Mouse (Mus musculus): ENCODE measurements around the gene Atp6v0a2. TPM values are rescaled to one million over a fixed set of nuclear protein-coding genes. Genes with fewer than 3 reads are reported as not detected.
A peak's percentile ranks its signal among the peaks of the same experiment; 100 is the strongest.

Atp6v0a2 gene
- total and polyA plus RNA-seq, 3 experiments: 7.7 to 13.2 (median 10.9) TPM

GRCm38 (mm10) chr5:124582515-124582914 is 45.9 kb upstream of the Atp6v0a2 start:
- Histone ChIP-seq H3K4me3 (replicated peaks in 1 of 3; ENCODE audit: low read depth in 2 of 3, low read length in 2 of 3, poor library complexity in 1 of 3) (no peak overlapping the region), H3K4me2 (ENCODE audit: insufficient read depth, low read depth, poor library complexity, severe bottlenecking) (no peak overlapping the region), H3K27ac (ENCODE audit: insufficient read depth, low read depth) (no peak overlapping the region), H3K36me3 (replicated peaks in 1 of 2; ENCODE audit: control insufficient read depth in 1 of 2, insufficient read depth in 1 of 2, low read length in 1 of 2) (peaks cover 30 to 63% of the 10 kb centered on the region in 2 experiments), H3K27me3 (replicated peaks) (no peaks in the 10 kb centered on the region), H3K79me2 (replicated peaks; ENCODE audit: control insufficient read depth, extremely low read depth, insufficient read depth, poor library complexity, severe bottlenecking) (peaks cover 26% of the 10 kb centered on the region), H3K4me1 (ENCODE audit: control insufficient read depth in 1 of 2, insufficient read depth in 2 of 2) (peaks cover 8 to 25% of the 10 kb centered on the region in 2 experiments; a peak in 3 of 4 replicates), H3K9me3 (replicated peaks; ENCODE audit: low read length) (peaks cover 4% of the 10 kb centered on the region), H3K9ac (ENCODE audit: insufficient read depth, low read depth) (no peak overlapping the region)
- in situ Hi-C loops (cut with MboI; ENCODE audit: low pct_ligation_motif_present, low pct_unique_long_range_greater_than_20kb, low sequenced_read_pairs): no loop called here
- TF ChIP-seq ZKSCAN1 (IDR thresholded peaks at IDR 0.05; ENCODE audit: borderline replicate concordance, low read depth, low read length) (no peak), RAD21 (IDR thresholded peaks at IDR 0.05; ENCODE audit: low read depth, low read length) (no peak), MAX (IDR thresholded peaks at IDR 0.05; ENCODE audit: low read length) (no peak), ZC3H11A (IDR thresholded peaks at IDR 0.05; ENCODE audit: low read depth, low read length) (no peak), MAFK (IDR thresholded peaks at IDR 0.05; ENCODE audit: insufficient replicate concordance, low read length) (no peak), USF2 (conservative IDR thresholded peaks at IDR 0.05; ENCODE audit: low read depth, low read length) (no peak), NELFE (IDR thresholded peaks at IDR 0.05; ENCODE audit: low read depth, low read length) (no peak), POLR2AphosphoS2 (IDR thresholded peaks at IDR 0.05; ENCODE audit: low read depth, low read length) (no peak), E2F4 (IDR thresholded peaks at IDR 0.05; ENCODE audit: insufficient replicate concordance, low read depth, low read length) (no peak), JUND (conservative IDR thresholded peaks at IDR 0.05; ENCODE audit: low read depth, low read length) (no peak), MEF2A (IDR thresholded peaks at IDR 0.05; ENCODE audit: borderline replicate concordance, low read depth, low read length) (no peak), CHD2 (IDR thresholded peaks at IDR 0.05; ENCODE audit: low read length) (no peak), TBP (conservative IDR thresholded peaks at IDR 0.05; ENCODE audit: low read depth, low read length) (no peak), RCOR1 (conservative IDR thresholded peaks at IDR 0.05; ENCODE audit: low read depth, low read length) (no peak), NRF1 (IDR thresholded peaks at IDR 0.05; ENCODE audit: low read depth, low read length) (no peak), ETS1 (conservative IDR thresholded peaks at IDR 0.05; ENCODE audit: low read depth, low read length) (no peak), EP300 (IDR thresholded peaks at IDR 0.05; ENCODE audit: low read length) (no peak), MYC (IDR thresholded peaks at IDR 0.05; ENCODE audit: low read depth, low read length) (no peak), CTCF (conservative IDR thresholded peaks at IDR 0.05 in 1 of 2, IDR thresholded peaks at IDR 0.05 in 1 of 2; ENCODE audit: low read depth in 2 of 2, low read length in 2 of 2) (no peak)
- dilution Hi-C loops (cut with MboI; ENCODE audit: extremely low pct_ligation_motif_present, extremely low pct_unique_long_range_greater_than_20kb, low sequenced_read_pairs): no loop called here
- DNase-seq (ENCODE audit: extremely low read depth): no peak

GRCm38 (mm10) chr5:124592768-124593167 is 35.6 kb upstream of the Atp6v0a2 start:
- no peaks in the 10 kb centered on the region for H3K9me3 ChIP-seq (replicated peaks; ENCODE audit: low read length)
- H3K4me2 ChIP-seq (ENCODE audit: insufficient read depth, low read depth, poor library complexity, severe bottlenecking): no peak overlapping the region
- peaks cover 65 to 86% of the 10 kb centered on the region in 2 experiments for H3K36me3 ChIP-seq (replicated peaks in 1 of 2; ENCODE audit: control insufficient read depth in 1 of 2, insufficient read depth in 1 of 2, low read length in 1 of 2)
- H3K27ac ChIP-seq (ENCODE audit: insufficient read depth, low read depth): 0 out of 2 replicates have a peak overlapping the region, but pooled peaks have one; percentile 6
- TF ChIP-seq HCFC1 (IDR thresholded peaks at IDR 0.05; ENCODE audit: low read depth, low read length) (no peak), KAT2A (IDR thresholded peaks at IDR 0.05; ENCODE audit: insufficient replicate concordance, low read length) (no peak), MXI1 (IDR thresholded peaks at IDR 0.05; ENCODE audit: low read depth, low read length) (no peak), SMC3 (IDR thresholded peaks at IDR 0.05; ENCODE audit: low read depth, low read length) (no peak), NELFE (IDR thresholded peaks at IDR 0.05; ENCODE audit: low read depth, low read length) (no peak), USF1 (IDR thresholded peaks at IDR 0.05; ENCODE audit: low read depth, low read length) (no peak), ZC3H11A (IDR thresholded peaks at IDR 0.05; ENCODE audit: low read depth, low read length) (no peak), MEF2A (IDR thresholded peaks at IDR 0.05; ENCODE audit: borderline replicate concordance, low read depth, low read length) (no peak), MYC (IDR thresholded peaks at IDR 0.05; ENCODE audit: low read depth, low read length) (no peak), RAD21 (IDR thresholded peaks at IDR 0.05; ENCODE audit: low read depth, low read length) (no peak), MAFK (IDR thresholded peaks at IDR 0.05; ENCODE audit: insufficient replicate concordance, low read length) (no peak)
- no peaks in the 10 kb centered on the region for H3K79me2 ChIP-seq (replicated peaks; ENCODE audit: control insufficient read depth, extremely low read depth, insufficient read depth, poor library complexity, severe bottlenecking)
- H3K4me3 ChIP-seq (replicated peaks in 1 of 3; ENCODE audit: low read depth in 2 of 3, low read length in 2 of 3, poor library complexity in 1 of 3): no peak overlapping the region
- dilution Hi-C loops (cut with MboI; ENCODE audit: extremely low pct_ligation_motif_present, extremely low pct_unique_long_range_greater_than_20kb, low sequenced_read_pairs) (no loop called here), in situ Hi-C loops (cut with MboI; ENCODE audit: low pct_ligation_motif_present, low pct_unique_long_range_greater_than_20kb, low sequenced_read_pairs) (no loop called here)
- H3K9ac ChIP-seq (ENCODE audit: insufficient read depth, low read depth): no peak overlapping the region
- no peaks in the 10 kb centered on the region for H3K27me3 ChIP-seq (replicated peaks)
- DNase-seq (ENCODE audit: extremely low read depth): no peak
- H3K4me1 ChIP-seq (ENCODE audit: control insufficient read depth in 1 of 2, insufficient read depth in 2 of 2): no peaks in the 10 kb centered on the region

All from CH12.LX (cell line).